Mouse (Mus musculus) heart, postnatal 25 days (tissue): ENCODE data around the gene Otop3. TPM values are rescaled to one million over a fixed set of nuclear protein-coding genes. Genes with fewer than 3 reads are reported as not detected.
"Not testable (repeated sequence)": the region's sequence is repeated elsewhere in the genome, so short reads cannot be mapped to it uniquely, and the experiment has no call there.

Source experiments
- DNase-seq: peaks from one replicate; pipeline ENCODE4 v3.0.0; 2022; ENCODE audit warnings: low spot score
- intact Hi-C: fragments of 180-260 bp; cut with DNase I; formaldehyde crosslinking; loops from one replicate; pipeline ENCODE4 v1.15.1; 2025
- total RNA-seq, 2 experiments: library from RNA; stranded (reverse); gene quantifications; 2 replicates each; pipeline ENCODE4 v1.2.3; 2021

Otop3 gene
- total RNA-seq, 2 experiments from 2014 or later, result not detected

DNA sequence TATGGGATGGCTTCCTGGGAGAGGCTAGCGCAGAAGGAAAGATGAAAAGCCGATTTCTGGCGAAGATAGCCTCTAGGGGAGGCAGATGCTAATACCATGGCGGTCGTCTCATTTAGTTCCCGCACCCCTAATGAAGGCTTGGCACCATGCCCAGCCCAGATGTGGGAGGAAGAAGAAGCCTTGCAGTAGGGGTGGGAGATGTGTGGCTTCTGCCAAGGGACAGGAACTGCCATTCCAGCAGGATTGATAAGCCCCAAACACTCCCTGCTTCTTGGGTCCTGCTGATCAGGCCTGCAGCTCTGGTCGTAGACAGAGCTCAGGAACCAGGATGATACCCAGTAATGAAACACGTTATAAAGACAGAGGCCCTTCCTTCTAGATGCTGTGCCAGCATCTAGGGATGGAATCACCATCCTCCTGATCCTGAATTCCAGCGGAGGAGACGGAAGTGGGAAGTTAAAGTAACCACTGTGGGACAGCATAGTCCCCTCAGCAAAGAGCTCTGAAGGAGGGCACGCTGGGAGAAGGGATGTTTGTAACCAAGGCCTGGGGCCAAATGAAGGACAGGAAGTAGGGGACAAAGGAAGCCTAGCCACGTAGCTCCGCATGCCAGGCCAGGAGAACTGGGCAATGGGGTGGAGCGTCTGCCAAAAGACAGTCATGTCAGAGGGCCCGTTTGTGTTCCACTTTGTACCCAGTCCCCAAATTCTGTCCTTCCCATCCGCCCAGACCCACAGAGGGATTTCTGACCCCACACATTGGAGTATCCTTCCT, 49.4 kb downstream of the Otop3 start:
- intact Hi-C loops, result no loop called here
- no peak for DNase-seq

DNA sequence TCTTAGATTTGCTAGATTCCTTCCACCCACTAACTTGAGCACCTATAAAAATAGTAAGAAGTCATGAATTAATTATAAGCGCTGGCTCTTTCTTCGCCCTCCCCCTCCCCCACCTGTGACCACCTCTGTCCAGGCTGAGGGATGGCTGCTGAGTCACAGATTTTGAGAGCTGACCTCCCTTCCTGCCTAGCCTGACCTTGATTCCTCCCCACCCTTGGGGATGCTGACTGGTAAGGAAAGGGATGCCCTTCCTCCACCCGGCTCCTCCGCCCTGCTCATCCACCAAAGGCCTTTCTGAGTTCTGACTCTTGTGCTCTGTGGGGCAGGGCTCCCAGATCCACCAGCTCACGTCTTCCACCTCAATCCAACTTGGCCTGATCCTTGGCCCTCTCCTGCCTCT, 50.1 kb downstream of the Otop3 start:
- no peak for DNase-seq
- intact Hi-C loops, result no loop called here

DNA sequence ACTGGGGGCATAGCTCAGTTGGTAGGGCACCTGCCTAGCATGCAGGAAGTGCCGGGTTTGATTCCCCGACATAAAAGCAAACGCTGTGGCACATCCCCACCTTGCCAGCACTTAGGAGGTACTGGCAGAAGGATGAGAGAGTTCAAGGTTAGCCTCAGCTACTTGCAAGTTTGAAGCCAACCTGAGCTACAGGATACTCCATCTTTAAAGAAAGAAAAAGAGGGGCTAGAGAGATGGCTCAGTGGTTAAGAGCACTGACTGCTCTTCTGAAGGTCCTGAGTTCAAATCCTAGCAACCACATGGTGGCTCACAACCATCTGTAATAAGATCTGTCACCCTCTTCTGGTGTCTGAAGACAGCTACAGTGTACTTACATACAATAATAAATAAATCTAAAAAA, 52.3 kb downstream of the Otop3 start:
- DNase-seq, intact Hi-C loops: not testable (repeated sequence)

DNA sequence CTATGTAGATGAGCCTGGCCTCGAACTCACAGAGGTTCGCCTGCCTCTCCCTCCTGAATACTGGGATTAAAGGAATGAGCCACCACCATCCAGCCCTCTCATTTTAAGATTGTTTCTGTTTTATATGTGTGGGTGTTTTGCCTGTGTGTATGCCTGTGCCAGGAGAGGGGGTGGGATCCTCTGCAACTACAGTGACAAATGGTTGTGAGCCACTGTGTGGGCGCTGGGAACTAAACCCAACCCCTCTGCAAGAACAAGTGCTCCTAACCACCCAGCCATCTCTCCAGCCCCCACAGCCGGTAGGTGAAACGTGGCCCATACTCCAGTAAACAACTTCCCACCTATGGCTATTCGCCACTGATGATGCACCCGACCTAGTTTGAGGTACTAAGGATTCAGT, 56.8 kb downstream of the Otop3 start:
- intact Hi-C loops, result no loop called here
- no peak for DNase-seq

DNA sequence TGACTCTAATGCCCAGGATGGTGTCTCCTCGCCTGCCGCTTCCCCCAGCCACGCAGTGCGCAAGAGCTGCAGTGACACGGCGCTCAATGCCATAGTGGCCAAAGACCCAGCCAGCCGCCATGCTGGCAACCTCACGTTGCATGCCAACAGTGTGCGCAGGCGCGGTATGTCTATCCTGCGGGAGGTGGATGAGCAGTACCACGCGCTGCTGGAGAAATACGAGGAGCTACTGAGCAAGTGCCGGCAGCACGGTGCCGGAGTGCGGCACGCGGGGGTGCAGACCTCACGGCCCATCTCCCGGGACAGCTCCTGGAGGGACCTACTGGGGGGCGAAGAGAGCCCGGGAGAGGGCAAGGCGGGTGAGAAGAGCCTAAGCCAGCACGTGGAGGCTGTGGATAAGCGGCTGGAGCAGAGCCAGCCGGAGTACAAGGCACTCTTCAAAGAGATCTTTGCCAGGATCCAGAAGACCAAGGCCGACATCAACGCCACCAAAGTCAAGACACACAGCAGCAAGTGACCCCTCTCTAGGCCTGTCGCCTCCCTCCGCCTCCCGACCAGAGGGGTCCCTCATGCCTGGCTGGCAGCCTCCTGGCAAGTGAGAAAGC, 59.3 kb downstream of the Otop3 start:
- intact Hi-C loops, result no loop called here
- no peak for DNase-seq

Other genes starting within 250 kb of the Otop3 start
- gene Rab37, start 243.3 kb upstream of the Otop3 start, total RNA-seq, result under 1 TPM; 0.67 to 0.75 TPM
- gene Cd300lf, start 200.7 kb upstream of the Otop3 start, total RNA-seq, result under 1 TPM in 1 of 2 experiments, not detected in 1; 0.28 TPM
- 10 to 100 TPM; 10.1 to 12.9 TPM for gene Slc9a3r1, start 171.4 kb upstream of the Otop3 start, total RNA-seq
- gene Tmem104, start 147.2 kb upstream of the Otop3 start, total RNA-seq, result 10 to 100 TPM; 10.0 to 10.5 TPM
- 10 to 100 TPM; 19.3 to 23.0 TPM for gene Nat9, start 146.9 kb upstream of the Otop3 start, total RNA-seq
- under 1 TPM; 0.10 to 0.34 TPM for gene Grin2c, start 67.5 kb upstream of the Otop3 start, total RNA-seq
- gene Fdxr, start 57.7 kb upstream of the Otop3 start, total RNA-seq, result 1 to 10 TPM; 7.9 to 8.2 TPM
- gene Fads6, start 37.1 kb upstream of the Otop3 start, total RNA-seq, result 1 to 10 TPM; 1.1 to 1.5 TPM
- not detected for gene Otop2, start 27.6 kb upstream of the Otop3 start, total RNA-seq
- under 1 TPM in 1 of 2 experiments, not detected in 1; 0.20 TPM for gene Ush1g, start 12.7 kb upstream of the Otop3 start, total RNA-seq
- 1 to 10 TPM; 4.2 to 5.4 TPM for gene Hid1, start 33.0 kb downstream of the Otop3 start, total RNA-seq
- 1 to 10 TPM; 5.5 to 6.6 TPM for gene Cdr2l, start 47.2 kb downstream of the Otop3 start, total RNA-seq
- 100 to 1,000 TPM; 143 to 145 TPM for gene Mrpl58, start 69.0 kb downstream of the Otop3 start, total RNA-seq
- 1,000 to 10,000 TPM; 2,312 to 2,343 TPM for gene Atp5h, start 85.2 kb downstream of the Otop3 start, total RNA-seq
- 10 to 100 TPM; 27.0 to 28.0 TPM for gene Kctd2, start 85.4 kb downstream of the Otop3 start, total RNA-seq
- not detected for gene Trim80, start 105.8 kb downstream of the Otop3 start, total RNA-seq
- not detected for gene Slc16a5, start 127.7 kb downstream of the Otop3 start, total RNA-seq
- 1 to 10 TPM; 1.4 to 2.3 TPM for gene Armc7, start 140.9 kb downstream of the Otop3 start, total RNA-seq
- gene Nt5c, start 157.1 kb downstream of the Otop3 start, total RNA-seq, result 10 to 100 TPM; 13.9 to 14.9 TPM
- gene Jpt1, start 179.7 kb downstream of the Otop3 start, total RNA-seq, result 100 to 1,000 TPM; 121 to 135 TPM
- 100 to 1,000 TPM; 165 to 177 TPM for gene Sumo2, start 201.5 kb downstream of the Otop3 start, total RNA-seq
- 10 to 100 TPM; 20.4 to 25.1 TPM for gene Nup85, start 229.7 kb downstream of the Otop3 start, total RNA-seq